Mouse (Mus musculus) midbrain, embryonic 15.5 days (tissue): ENCODE measurements around the gene Oscp1. TPM values are rescaled to one million over a fixed set of nuclear protein-coding genes. Genes with fewer than 3 reads are reported as not detected.

Experiments used
- ATAC-seq: fragments of 200-750 bp; cut with Nextera tagmentation; replicated peaks from 2 replicates; pipeline ENCODE4 v1.8.0; 2017; ENCODE audit warnings: moderate TSS enrichment
- H3K27ac ChIP-seq: fragments of 300-500 bp; sonication (generic); 2 replicates; pipeline ENCODE4 v1.5.1; 2015; ENCODE audit warnings: mild to moderate bottlenecking, inconsistent platforms
- H3K27me3 ChIP-seq: fragments of 300-500 bp; sonication (generic); replicated peaks from 2 replicates; pipeline ENCODE4 v1.6.1; 2015; ENCODE audit warnings: inconsistent platforms
- H3K36me3 ChIP-seq: fragments of 300-500 bp; sonication (generic); replicated peaks from 2 replicates; pipeline ENCODE4 v1.6.1; 2015; ENCODE audit warnings: inconsistent platforms
- H3K4me1 ChIP-seq: fragments of 300-500 bp; sonication (generic); 2 replicates; pipeline ENCODE4 v1.6.1; 2015; ENCODE audit warnings: inconsistent platforms
- H3K4me2 ChIP-seq: fragments of 300-500 bp; sonication (generic); 2 replicates; pipeline ENCODE4 v1.6.1; 2015; ENCODE audit warnings: inconsistent platforms, mild to moderate bottlenecking, moderate library complexity
- H3K4me3 ChIP-seq: fragments of 300-500 bp; sonication (generic); 2 replicates; pipeline ENCODE4 v1.5.1; 2015; ENCODE audit warnings: mild to moderate bottlenecking, inconsistent platforms
- H3K9ac ChIP-seq: fragments of 300-500 bp; sonication (generic); 2 replicates; pipeline ENCODE4 v1.6.1; 2015; ENCODE audit warnings: mild to moderate bottlenecking, inconsistent platforms
- H3K9me3 ChIP-seq: fragments of 300-500 bp; sonication (generic); 2 replicates; pipeline ENCODE4 v1.6.1; 2016; ENCODE audit warnings: inconsistent platforms
- WGBS: fragments of 180-500 bp; shearing (Covaris S2); methylation state at CpG from one replicate; pipeline ENCODE4 v1.1.7; 2015; ENCODE audit warnings: mixed read lengths; 5-methylcytosine and 5-hydroxymethylcytosine counted together
- polyA plus RNA-seq: library from polyadenylated mRNA; unstranded; fragments of >200 nt; fragmentation: Nextera tagmentation; extraction: Ambion mirVana; gene quantifications from 2 replicates; pipeline ENCODE4 v1.2.1, GENCODE M21; 2015

Gene Oscp1
- polyA plus RNA-seq, 1 experiment from 2014 or later: 43.7 TPM

GRCm38 (mm10) chr4:126104261-126105075 lies 46.1 kb downstream of the Oscp1 start:
- H3K9ac ChIP-seq: peak overlapping the region; percentile 89

GRCm38 (mm10) chr4:126105131-126105783 lies 46.9 kb downstream of the Oscp1 start:
- WGBS: 47% methylated on average over 7 of the region's 7 CpGs
- H3K27ac ChIP-seq: no peak overlapping the region
- H3K4me3 ChIP-seq: peak overlapping the region; percentile 96
- no peaks in the 10 kb centered on the region for H3K27me3 ChIP-seq
- peak overlapping the region; percentile 89; the same call in 1 of the 2 replicates for H3K9ac ChIP-seq
- ATAC-seq: no peak
- peaks cover 72% of the 10 kb centered on the region for H3K4me1 ChIP-seq
- H3K36me3 ChIP-seq: no peaks in the 10 kb centered on the region
- H3K4me2 ChIP-seq: peak overlapping the region; percentile 87
- no peaks in the 10 kb centered on the region for H3K9me3 ChIP-seq

More at GRCm38 (mm10) chr4:126104261-126105075, 46.1 kb downstream of the Oscp1 start:
- H3K4me3 ChIP-seq: peak overlapping the region; percentile 96
- no peaks in the 10 kb centered on the region for H3K9me3 ChIP-seq
- ATAC-seq: peak; percentile 45
- WGBS: 2% methylated on average over 34 of the region's 34 CpGs
- H3K27me3 ChIP-seq: no peaks in the 10 kb centered on the region
- H3K4me2 ChIP-seq: peak overlapping the region; percentile 87
- peak overlapping the region; percentile 84 for H3K27ac ChIP-seq
- no peaks in the 10 kb centered on the region for H3K36me3 ChIP-seq
- H3K4me1 ChIP-seq: peaks cover 68% of the 10 kb centered on the region

DNA sequence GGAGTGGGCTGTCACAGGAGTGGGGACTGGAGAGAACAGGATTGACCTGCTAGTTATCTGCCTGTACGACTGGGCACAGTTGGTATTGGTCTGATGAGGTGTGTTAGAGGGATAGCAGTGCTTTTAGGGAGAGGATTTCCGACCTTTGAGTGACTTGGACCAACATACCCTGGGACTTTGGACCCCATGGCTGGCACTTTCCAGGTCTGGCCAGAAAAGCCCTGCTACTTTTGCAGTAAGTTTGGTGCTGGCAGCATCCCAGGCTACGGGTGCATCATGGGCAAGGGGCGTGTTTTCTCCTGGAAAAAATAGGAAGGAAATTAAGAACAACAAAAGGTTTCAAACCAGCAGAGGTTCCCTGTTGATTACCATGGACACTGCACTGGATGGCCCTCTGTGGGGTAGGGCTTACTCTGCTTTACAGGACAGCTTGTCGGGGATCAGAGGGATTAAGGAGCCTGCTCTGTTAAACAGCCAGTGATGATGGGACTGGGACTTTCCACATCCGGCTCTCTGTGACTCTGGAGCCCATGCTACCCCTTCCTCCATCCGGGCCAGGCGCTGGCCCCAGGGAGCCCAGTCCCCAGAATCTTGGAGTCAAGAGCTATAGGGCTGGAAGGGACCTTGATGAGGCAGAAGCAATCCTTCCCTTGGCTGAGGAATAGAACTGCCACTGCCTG lies 49.8 kb downstream of the Oscp1 start:
- Histone ChIP-seq H3K4me3 (no peak overlapping the region), H3K4me1 (peaks cover 69% of the 10 kb centered on the region), H3K4me2 (no peak overlapping the region; the same call in 1 of the 2 replicates), H3K9me3 (no peaks in the 10 kb centered on the region), H3K9ac (no peak overlapping the region; the same call in 1 of the 2 replicates), H3K27ac (peak overlapping the region; percentile 56), H3K36me3 (no peaks in the 10 kb centered on the region), H3K27me3 (no peaks in the 10 kb centered on the region)
- WGBS: 20% methylated on average over 8 of the region's 8 CpGs
- ATAC-seq: no peak

DNA sequence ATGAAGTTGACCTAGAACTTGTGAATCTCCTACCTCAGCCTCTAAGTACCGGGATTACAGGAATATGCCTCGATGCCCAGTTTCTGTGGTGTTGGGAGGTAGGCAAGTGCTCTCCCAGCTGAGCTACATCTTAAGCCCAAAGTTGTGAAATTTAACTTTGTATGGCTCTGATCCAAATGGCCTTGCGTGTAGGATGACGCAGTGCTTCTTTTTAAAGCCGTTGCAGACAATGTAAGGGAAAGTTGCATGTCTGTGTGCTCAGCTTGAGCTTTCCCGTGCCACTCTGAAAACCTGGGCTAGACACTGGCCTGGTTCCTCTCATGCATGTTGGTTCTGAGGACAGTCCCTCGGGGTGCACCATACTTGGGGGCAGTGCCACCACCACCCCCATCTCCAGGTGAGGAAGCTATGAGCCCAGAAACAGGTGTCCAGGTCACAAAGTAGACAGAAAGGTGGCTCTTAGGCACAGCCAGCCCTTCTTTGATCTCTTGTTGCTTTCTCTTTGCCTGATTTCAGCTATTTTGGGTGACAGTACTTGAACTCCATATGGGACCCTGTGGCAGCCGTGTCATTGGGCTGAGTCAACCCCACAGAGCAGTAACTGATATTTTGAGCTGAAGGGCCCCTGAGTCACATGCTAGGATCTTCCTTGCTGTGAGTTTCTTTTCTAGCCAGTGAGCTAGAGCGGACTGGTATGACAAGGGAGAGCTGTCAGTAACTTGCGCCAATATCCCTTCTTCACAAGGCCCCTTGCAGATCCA lies 51.4 kb downstream of the Oscp1 start:
- WGBS: 74% methylated on average over 10 of the region's 10 CpGs
- peak overlapping the region; percentile 72 for H3K27ac ChIP-seq
- no peak for ATAC-seq
- no peaks in the 10 kb centered on the region for H3K27me3 ChIP-seq
- peaks cover 61% of the 10 kb centered on the region for H3K4me1 ChIP-seq
- no peaks in the 10 kb centered on the region for H3K9me3 ChIP-seq
- no peaks in the 10 kb centered on the region for H3K36me3 ChIP-seq
- H3K9ac ChIP-seq: no peak overlapping the region
- no peak overlapping the region for H3K4me3 ChIP-seq
- no peak overlapping the region for H3K4me2 ChIP-seq

DNA sequence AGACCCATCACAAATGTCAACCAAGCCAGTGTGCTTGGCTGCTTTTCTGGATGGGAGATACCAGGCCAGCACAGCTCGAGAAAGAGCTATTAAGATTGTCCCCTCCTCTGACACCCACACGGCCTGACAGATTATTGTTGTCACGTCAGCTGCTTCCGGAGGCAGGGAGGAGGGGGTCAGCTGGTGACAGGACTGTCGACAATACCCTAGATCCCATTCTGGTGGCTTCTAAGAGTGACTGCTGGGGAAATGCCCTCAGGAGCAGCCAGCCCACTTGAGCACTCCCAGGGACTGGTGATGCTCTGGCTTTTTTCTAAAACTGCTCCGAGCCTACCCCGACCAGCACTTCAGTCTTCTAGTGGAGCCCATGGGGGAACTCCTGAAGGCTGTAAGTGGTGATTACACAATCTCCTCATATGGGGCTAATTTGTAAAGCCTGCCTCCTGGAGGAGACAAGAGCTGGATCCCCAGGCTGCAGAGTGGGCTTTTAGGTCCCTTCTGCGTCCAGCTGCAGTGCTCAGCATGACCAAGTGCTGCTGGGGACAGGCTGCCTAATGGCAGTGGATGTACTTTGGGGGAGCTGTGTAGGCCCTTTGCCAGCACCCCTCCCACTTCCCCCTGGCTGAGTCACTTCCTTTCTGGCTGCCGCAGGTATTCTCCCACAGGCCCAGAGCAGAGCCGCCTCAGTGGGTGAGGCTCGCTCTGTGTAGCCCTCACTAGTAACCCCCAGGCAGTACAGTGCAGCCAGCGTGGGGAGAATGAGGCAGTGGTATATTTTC lies 52.2 kb downstream of the Oscp1 start:
- no peaks in the 10 kb centered on the region for H3K27me3 ChIP-seq
- ATAC-seq: peak; percentile 46
- H3K9ac ChIP-seq: 0 out of 2 replicates have a peak overlapping the region, but pooled peaks have one; percentile 7
- 7% methylated on average over 12 of the region's 12 CpGs for WGBS
- H3K27ac ChIP-seq: peak overlapping the region; percentile 72
- peaks cover 54% of the 10 kb centered on the region for H3K4me1 ChIP-seq
- no peaks in the 10 kb centered on the region for H3K36me3 ChIP-seq
- 0 out of 2 replicates have a peak overlapping the region, but pooled peaks have one; percentile 3 for H3K4me2 ChIP-seq
- no peak overlapping the region for H3K4me3 ChIP-seq
- H3K9me3 ChIP-seq: no peaks in the 10 kb centered on the region

- 14% methylated on average over 7 of the region's 7 CpGs for WGBS
- Histone ChIP-seq H3K9ac (0 out of 2 replicates have a peak overlapping the region, but pooled peaks have one; percentile 7), H3K36me3 (no peaks in the 10 kb centered on the region), H3K9me3 (no peaks in the 10 kb centered on the region), H3K4me1 (peaks cover 48% of the 10 kb centered on the region), H3K27ac (peak overlapping the region; percentile 72), H3K4me3 (no peak overlapping the region), H3K27me3 (no peaks in the 10 kb centered on the region), H3K4me2 (0 out of 2 replicates have a peak overlapping the region, but pooled peaks have one; percentile 3)
- ATAC-seq: no peak
These were observed 52.8 kb downstream of the Oscp1 start for GRCm38 (mm10) chr4:126111153-126111549.

GRCm38 (mm10) chr4:126113243-126113642 lies 54.9 kb downstream of the Oscp1 start:
- no peak overlapping the region for H3K27ac ChIP-seq
- H3K9me3 ChIP-seq: no peaks in the 10 kb centered on the region
- H3K4me1 ChIP-seq: peaks cover 32% of the 10 kb centered on the region
- H3K4me3 ChIP-seq: no peak overlapping the region
- ATAC-seq: no peak
- no peaks in the 10 kb centered on the region for H3K36me3 ChIP-seq
- H3K9ac ChIP-seq: no peak overlapping the region
- H3K4me2 ChIP-seq: no peak overlapping the region
- no peaks in the 10 kb centered on the region for H3K27me3 ChIP-seq
- WGBS: 77% methylated on average over 4 of the region's 4 CpGs

DNA sequence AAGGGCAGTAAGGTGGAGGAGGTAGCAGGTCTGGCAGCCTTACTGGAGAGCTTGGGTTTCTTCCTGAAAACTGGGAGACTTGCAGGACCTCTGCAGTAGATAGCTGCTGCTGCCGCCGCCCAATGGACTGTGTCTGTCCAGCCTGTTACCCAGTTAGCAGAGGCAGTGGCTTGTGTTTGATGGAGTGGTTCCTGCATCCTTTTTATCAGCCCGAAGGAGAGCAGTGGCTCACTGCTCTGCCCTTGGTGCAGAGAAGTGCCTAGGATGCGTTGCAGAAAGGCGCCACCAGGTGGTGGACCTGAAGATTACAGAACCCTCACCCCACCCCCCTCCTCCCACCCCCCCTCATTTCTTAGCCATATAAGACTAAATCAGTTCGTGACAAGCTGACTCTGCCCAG lies 55.6 kb downstream of the Oscp1 start:
- no peak overlapping the region for H3K4me2 ChIP-seq
- peaks cover 25% of the 10 kb centered on the region for H3K4me1 ChIP-seq
- H3K9me3 ChIP-seq: no peaks in the 10 kb centered on the region
- no peak overlapping the region for H3K27ac ChIP-seq
- no peaks in the 10 kb centered on the region for H3K27me3 ChIP-seq
- no peaks in the 10 kb centered on the region for H3K36me3 ChIP-seq
- ATAC-seq: no peak
- H3K4me3 ChIP-seq: no peak overlapping the region
- WGBS: 19% methylated on average over 6 of the region's 6 CpGs
- H3K9ac ChIP-seq: no peak overlapping the region

DNA sequence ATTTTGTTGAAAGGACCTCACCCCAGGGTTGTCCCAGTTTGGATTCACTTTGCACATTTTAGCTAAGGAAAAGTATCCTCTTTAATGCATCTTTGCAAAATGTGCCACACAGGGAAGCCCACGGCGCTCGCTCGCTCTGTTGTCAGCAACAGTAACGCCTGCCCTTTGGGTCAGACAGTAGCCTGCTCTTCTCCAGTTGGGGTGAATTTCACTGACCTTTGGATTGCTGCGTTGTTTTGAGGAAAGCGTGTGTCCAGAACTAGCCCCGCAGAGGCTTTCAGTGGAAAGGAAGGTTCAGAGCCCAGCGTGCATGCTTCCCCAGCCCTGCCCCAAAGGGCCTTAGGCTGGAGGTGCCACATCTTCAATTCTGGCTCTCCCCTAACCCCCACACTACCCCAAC lies 57.0 kb downstream of the Oscp1 start:
- Histone ChIP-seq H3K27me3 (no peaks in the 10 kb centered on the region), H3K4me1 (peaks cover 14% of the 10 kb centered on the region), H3K9me3 (no peaks in the 10 kb centered on the region), H3K36me3 (no peaks in the 10 kb centered on the region), H3K27ac (no peak overlapping the region), H3K4me2 (no peak overlapping the region), H3K4me3 (no peak overlapping the region), H3K9ac (no peak overlapping the region)
- WGBS: 89% methylated on average over 9 of the region's 9 CpGs
- ATAC-seq: no peak

GRCm38 (mm10) chr4:126115871-126116521 lies 57.6 kb downstream of the Oscp1 start:
- no peaks in the 10 kb centered on the region for H3K9me3 ChIP-seq
- H3K4me3 ChIP-seq: no peak overlapping the region
- H3K4me1 ChIP-seq: peaks cover 8% of the 10 kb centered on the region
- ATAC-seq: no peak
- H3K27me3 ChIP-seq: no peaks in the 10 kb centered on the region
- 79% methylated on average over 6 of the region's 6 CpGs for WGBS
- no peak overlapping the region for H3K27ac ChIP-seq
- H3K9ac ChIP-seq: no peak overlapping the region
- H3K36me3 ChIP-seq: peaks cover 3% of the 10 kb centered on the region
- H3K4me2 ChIP-seq: no peak overlapping the region

GRCm38 (mm10) chr4:126117116-126117515 lies 58.8 kb downstream of the Oscp1 start:
- no peak overlapping the region for H3K4me3 ChIP-seq
- peaks cover 3% of the 10 kb centered on the region for H3K36me3 ChIP-seq
- no peaks in the 10 kb centered on the region for H3K27me3 ChIP-seq
- no peak for ATAC-seq
- H3K27ac ChIP-seq: no peak overlapping the region
- H3K4me2 ChIP-seq: no peak overlapping the region
- WGBS: 86% methylated on average over 8 of the region's 8 CpGs
- H3K9me3 ChIP-seq: no peaks in the 10 kb centered on the region
- no peaks in the 10 kb centered on the region for H3K4me1 ChIP-seq
- H3K9ac ChIP-seq: no peak overlapping the region
